Mouse (Mus musculus): ENCODE measurements around the gene Cmbl. TPM values are rescaled to one million over a fixed set of nuclear protein-coding genes. Genes with fewer than 3 reads are reported as not detected.

The Cmbl gene
- total and polyA plus RNA-seq, 2 experiments: 374 to 434 TPM

GRCm38 (mm10) chr15:31561390-31561789 lies 3.8 kb upstream of the Cmbl start:
- no peaks in the 10 kb centered on the region for H3K36me3 ChIP-seq (ENCODE audit: control insufficient read depth, insufficient read depth, low read length)
- 86% methylated on average over 6 of the region's 6 CpGs for WGBS
- H3K27ac ChIP-seq (replicated peaks; ENCODE audit: insufficient read depth, low read depth, low read length): no peak overlapping the region
- TF ChIP-seq POLR2A (IDR thresholded peaks at IDR 0.05; ENCODE audit: extremely low read depth, insufficient read depth, low read length) (no peak), CTCF (IDR thresholded peaks at IDR 0.05; ENCODE audit: low read depth, low read length) (no peak)
- H3K27me3 ChIP-seq (ENCODE audit: control insufficient read depth, insufficient read depth, low read length): no peaks in the 10 kb centered on the region
- H3K9ac ChIP-seq (ENCODE audit: low read depth, low read length): no peak overlapping the region
- peaks cover 19% of the 10 kb centered on the region; the same call in 1 of the 2 replicates for H3K4me1 ChIP-seq (ENCODE audit: control insufficient read depth, insufficient read depth, low read length)
- DNase-seq (ENCODE audit: extremely low read depth, low read depth, low spot score): no peak
- no peak overlapping the region for H3K4me3 ChIP-seq (ENCODE audit: insufficient read depth, low read depth, low read length)
- no peaks in the 10 kb centered on the region for H3K79me2 ChIP-seq (ENCODE audit: control insufficient read depth, insufficient read depth, low read length)

- H3K9ac ChIP-seq (ENCODE audit: low read depth, low read length): no peak overlapping the region
- H3K36me3 ChIP-seq (ENCODE audit: control insufficient read depth, insufficient read depth, low read length): no peaks in the 10 kb centered on the region
- WGBS: 99% methylated on average over 4 of the region's 4 CpGs
- H3K4me3 ChIP-seq (ENCODE audit: insufficient read depth, low read depth, low read length): no peak overlapping the region
- TF ChIP-seq POLR2A (IDR thresholded peaks at IDR 0.05; ENCODE audit: extremely low read depth, insufficient read depth, low read length) (no peak), CTCF (IDR thresholded peaks at IDR 0.05; ENCODE audit: low read depth, low read length) (no peak)
- H3K27me3 ChIP-seq (ENCODE audit: control insufficient read depth, insufficient read depth, low read length): no peaks in the 10 kb centered on the region
- no peaks in the 10 kb centered on the region for H3K79me2 ChIP-seq (ENCODE audit: control insufficient read depth, insufficient read depth, low read length)
- peaks cover 19% of the 10 kb centered on the region; the same call in 1 of the 2 replicates for H3K4me1 ChIP-seq (ENCODE audit: control insufficient read depth, insufficient read depth, low read length)
- H3K27ac ChIP-seq (replicated peaks; ENCODE audit: insufficient read depth, low read depth, low read length): no peak overlapping the region
- no peak for DNase-seq (ENCODE audit: extremely low read depth, low read depth, low spot score)
Measured at GRCm38 (mm10) chr15:31561976-31562375, 3.2 kb upstream of the Cmbl start.

GRCm38 (mm10) chr15:31562847-31563246 lies 2.3 kb upstream of the Cmbl start:
- 69% methylated on average over 8 of the region's 8 CpGs for whole genome bisulfite sequencing
- no peak for DNase-seq (ENCODE audit: extremely low read depth, low read depth, low spot score)
- H3K9ac ChIP-seq (ENCODE audit: low read depth, low read length): no peak overlapping the region
- H3K79me2 ChIP-seq (ENCODE audit: control insufficient read depth, insufficient read depth, low read length): no peaks in the 10 kb centered on the region
- H3K27ac ChIP-seq (replicated peaks; ENCODE audit: insufficient read depth, low read depth, low read length): peak overlapping the region; percentile 99; the same call in 1 of the 2 replicates
- H3K27me3 ChIP-seq (ENCODE audit: control insufficient read depth, insufficient read depth, low read length): no peaks in the 10 kb centered on the region
- TF ChIP-seq CTCF (IDR thresholded peaks at IDR 0.05; ENCODE audit: low read depth, low read length): no peak
- TF ChIP-seq POLR2A (IDR thresholded peaks at IDR 0.05; ENCODE audit: extremely low read depth, insufficient read depth, low read length): no peak
- H3K4me3 ChIP-seq (ENCODE audit: insufficient read depth, low read depth, low read length): no peak overlapping the region
- peaks cover 19% of the 10 kb centered on the region; the same call in 1 of the 2 replicates for H3K4me1 ChIP-seq (ENCODE audit: control insufficient read depth, insufficient read depth, low read length)
- H3K36me3 ChIP-seq (ENCODE audit: control insufficient read depth, insufficient read depth, low read length): no peaks in the 10 kb centered on the region

- TF ChIP-seq CTCF (IDR thresholded peaks at IDR 0.05; ENCODE audit: low read depth, low read length) (no peak), POLR2A (IDR thresholded peaks at IDR 0.05; ENCODE audit: extremely low read depth, insufficient read depth, low read length) (no peak)
- H3K27ac ChIP-seq (replicated peaks; ENCODE audit: insufficient read depth, low read depth, low read length): peak overlapping the region; percentile 99
Measured at GRCm38 (mm10) chr15:31563577-31564546, 1.3 kb upstream of the Cmbl start.

GRCm38 (mm10) chr15:31565786-31566185 lies 597 bp downstream of the Cmbl start:
- H3K27ac ChIP-seq (replicated peaks; ENCODE audit: insufficient read depth, low read depth, low read length): 0 out of 2 replicates have a peak overlapping the region, but pooled peaks have one; percentile 17

More at GRCm38 (mm10) chr15:31563577-31564546, 1.3 kb upstream of the Cmbl start:
- H3K79me2 ChIP-seq (ENCODE audit: control insufficient read depth, insufficient read depth, low read length): no peaks in the 10 kb centered on the region
- 20% methylated on average over 19 of the region's 19 CpGs for WGBS
- no peaks in the 10 kb centered on the region for H3K36me3 ChIP-seq (ENCODE audit: control insufficient read depth, insufficient read depth, low read length)
- peak; percentile 96 for DNase-seq (ENCODE audit: extremely low read depth, low read depth, low spot score)
- H3K4me1 ChIP-seq (ENCODE audit: control insufficient read depth, insufficient read depth, low read length): peaks cover 21% of the 10 kb centered on the region; the same call in 1 of the 2 replicates
- H3K9ac ChIP-seq (ENCODE audit: low read depth, low read length): peak overlapping the region; percentile 69
- H3K27me3 ChIP-seq (ENCODE audit: control insufficient read depth, insufficient read depth, low read length): no peaks in the 10 kb centered on the region
- H3K4me3 ChIP-seq (ENCODE audit: insufficient read depth, low read depth, low read length): peak overlapping the region; percentile 51; the same call in 1 of the 2 replicates

More at GRCm38 (mm10) chr15:31565786-31566185, 597 bp downstream of the Cmbl start:
- no peak for DNase-seq (ENCODE audit: extremely low read depth, low read depth, low spot score)
- no peaks in the 10 kb centered on the region for H3K36me3 ChIP-seq (ENCODE audit: control insufficient read depth, insufficient read depth, low read length)
- peaks cover 28% of the 10 kb centered on the region for H3K4me1 ChIP-seq (ENCODE audit: control insufficient read depth, insufficient read depth, low read length)
- no peak overlapping the region for H3K4me3 ChIP-seq (ENCODE audit: insufficient read depth, low read depth, low read length)
- 84% methylated on average over 1 of the region's 1 CpGs for WGBS
- no peaks in the 10 kb centered on the region for H3K27me3 ChIP-seq (ENCODE audit: control insufficient read depth, insufficient read depth, low read length)
- TF ChIP-seq CTCF (IDR thresholded peaks at IDR 0.05; ENCODE audit: low read depth, low read length): no peak
- TF ChIP-seq POLR2A (IDR thresholded peaks at IDR 0.05; ENCODE audit: extremely low read depth, insufficient read depth, low read length): no peak
- no peaks in the 10 kb centered on the region for H3K79me2 ChIP-seq (ENCODE audit: control insufficient read depth, insufficient read depth, low read length)
- H3K9ac ChIP-seq (ENCODE audit: low read depth, low read length): no peak overlapping the region
